Mouse (Mus musculus): ENCODE measurements around the gene Fam120b.
A peak's percentile ranks its signal among the peaks of the same experiment; 100 is the strongest.

The Fam120b gene

DNA sequence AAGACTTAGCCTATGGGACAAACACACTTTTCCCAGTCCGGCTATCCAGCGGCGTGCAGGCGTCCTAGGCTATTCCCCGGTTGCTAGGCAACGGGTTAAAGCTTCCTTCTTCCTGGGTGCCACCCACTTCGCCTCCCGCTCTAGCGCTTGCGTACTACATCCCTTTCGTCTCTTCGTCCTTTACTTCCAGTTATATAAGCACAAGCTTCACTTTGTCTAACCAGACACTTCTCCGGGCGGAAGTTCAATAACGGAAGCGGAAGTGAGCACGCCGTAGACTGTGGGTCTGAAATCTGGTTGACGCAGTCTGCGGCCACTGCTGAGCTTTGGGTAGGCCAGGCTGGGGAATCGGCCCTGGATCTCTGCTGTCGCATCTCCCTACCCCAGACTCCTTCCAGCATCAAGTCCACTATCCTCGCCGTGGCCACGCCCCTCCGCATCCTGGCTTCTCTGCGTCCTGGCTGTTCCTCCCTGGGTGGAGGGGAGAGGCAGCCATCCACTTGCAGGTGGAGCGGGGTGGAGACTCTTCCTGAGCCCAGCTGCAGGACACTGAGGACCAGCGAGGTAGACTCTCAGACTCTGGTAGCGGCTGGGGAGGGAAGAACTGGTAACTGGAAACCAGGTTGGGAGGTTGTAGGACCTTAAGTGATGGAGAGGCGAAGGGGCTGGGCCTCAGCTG, at the start of gene Fam120b:
TSS of gene Fam120b (plus strand) at position 206 of the 679 bp plus-strand sequence.
- peak; percentile 85 to 87 for DNase-seq

DNA sequence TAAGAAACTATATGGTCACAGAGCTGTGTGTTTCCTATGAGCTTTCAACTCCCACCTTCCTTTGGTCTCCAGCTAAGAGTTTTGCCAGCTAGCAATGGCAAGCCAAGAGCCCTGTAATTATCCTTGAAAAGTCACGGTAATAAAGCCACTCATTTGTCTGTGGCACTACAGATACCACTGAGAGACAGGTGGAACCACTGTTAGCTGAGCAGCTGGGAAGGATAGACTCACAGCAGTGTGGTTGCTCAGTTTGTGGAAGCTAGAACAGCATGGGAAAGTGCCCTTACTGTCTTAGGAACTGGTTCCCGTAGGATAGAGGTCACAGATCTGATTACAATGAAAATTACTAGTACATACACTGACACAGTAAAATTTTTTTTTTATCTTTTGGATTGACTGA, 45.9 kb upstream of the Fam120b start:
- no peak for DNase-seq

DNA sequence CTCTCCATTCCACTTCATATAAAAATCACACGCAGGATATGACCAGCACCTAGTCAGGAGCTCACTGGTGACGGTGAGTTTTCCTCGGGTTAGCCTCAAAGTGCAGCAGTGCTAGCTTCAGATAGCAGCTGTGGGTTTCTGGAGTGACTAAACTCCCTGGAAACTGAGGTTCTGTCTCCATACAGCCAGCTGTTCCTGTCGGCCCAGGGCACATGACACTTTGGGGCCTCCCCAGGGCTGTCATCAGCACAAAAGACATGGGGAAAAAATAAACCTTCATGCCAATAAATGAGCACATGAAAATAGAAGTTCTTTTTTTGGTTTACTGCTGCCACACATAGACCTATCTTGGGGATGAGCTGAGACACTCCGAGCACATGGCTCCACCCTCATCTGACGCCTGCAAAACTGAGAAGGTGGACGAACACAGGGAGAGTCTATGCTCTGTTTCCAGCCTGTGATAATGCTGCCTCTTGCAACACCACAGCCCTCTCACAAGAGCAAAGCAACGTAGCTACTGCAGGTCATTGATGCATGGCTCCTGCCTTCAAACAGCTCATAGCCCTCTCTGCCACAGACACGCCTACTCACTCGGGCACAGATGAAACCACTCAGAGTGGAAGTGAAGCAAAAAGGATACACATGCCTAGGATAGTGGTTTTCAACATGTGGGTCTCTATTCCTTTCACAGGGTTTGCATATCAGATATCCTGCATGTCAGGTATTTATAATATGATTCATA, 43.0 kb upstream of the Fam120b start:
- peak; percentile 65 to 70 for DNase-seq

DNA sequence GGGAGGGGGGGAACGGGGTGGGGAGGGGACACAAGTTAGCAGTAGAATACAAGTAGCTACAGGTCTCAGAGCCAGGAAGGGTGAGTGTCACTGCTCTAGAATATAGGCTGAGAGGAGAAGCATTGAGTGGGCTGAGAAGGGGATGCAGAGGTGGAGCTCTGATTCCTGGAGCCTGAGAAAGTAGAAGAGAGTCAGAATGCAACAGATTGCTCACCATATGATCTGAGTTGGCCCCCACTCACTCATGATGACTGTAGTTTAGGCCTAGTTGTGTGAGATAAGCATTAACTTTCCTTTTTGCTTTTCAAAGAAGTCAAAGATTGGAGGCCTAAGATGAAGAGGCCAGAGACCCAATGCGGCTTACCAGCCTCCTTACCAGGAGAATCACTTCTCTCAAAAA, 42.0 kb upstream of the Fam120b start:
- no peak for DNase-seq

DNA sequence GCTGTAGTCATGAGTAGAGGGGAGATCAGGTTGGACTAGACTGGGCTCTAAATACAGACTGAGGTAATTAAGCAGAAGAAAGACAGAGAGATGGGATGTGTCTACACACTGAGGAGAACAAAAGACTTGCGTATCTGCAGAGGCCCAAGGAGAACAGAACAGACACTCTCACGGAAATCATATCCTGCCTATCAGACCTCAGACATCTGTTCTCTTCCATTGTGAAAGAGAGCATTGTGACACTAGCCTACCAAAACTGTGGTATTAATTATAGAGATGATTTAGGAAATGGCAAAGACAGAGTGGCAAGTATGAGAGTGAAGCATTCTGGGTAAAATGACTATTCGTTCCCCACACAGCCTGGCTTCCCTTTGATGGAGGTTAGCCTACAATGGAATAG, 40.9 kb upstream of the Fam120b start:
- no peak for DNase-seq

DNA sequence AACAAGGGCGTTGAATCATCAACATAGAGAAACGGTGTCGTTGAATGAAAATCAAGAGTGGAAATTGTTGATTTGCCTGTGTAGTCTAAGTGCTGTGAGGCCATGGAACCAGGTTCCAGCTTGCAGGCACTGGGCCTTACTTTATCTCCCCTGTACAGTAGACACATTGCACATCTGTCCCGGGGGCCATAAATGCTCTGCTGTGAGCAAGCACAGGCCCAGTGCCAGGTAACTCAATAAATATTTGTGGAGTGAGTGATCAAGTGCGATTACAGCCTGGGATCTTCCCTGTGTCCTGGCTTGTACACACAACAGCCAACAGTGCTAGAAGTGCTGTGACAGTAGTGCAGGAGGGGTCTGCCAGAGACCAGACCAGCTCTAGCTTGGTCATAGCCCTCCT, 39.5 kb upstream of the Fam120b start:
- no peak for DNase-seq

DNA sequence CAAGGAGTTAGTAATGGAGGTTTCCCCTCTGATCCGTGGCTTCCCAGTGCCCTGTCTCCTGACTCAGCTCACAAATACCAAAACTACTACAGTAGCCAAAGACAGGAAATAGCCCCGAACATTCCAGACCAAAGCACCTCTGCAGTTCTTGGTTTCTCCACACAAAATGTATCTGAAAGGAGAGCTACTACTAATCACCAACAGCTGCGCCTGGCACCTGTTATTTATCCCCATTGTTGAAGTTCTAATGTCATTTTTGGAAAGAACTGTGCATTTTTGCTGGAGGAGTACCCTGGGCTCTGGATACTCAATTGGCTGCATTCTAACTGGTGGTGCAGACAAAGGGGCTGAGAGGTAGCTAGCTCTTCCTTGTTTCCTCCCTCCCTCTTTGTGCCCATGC, 38.9 kb upstream of the Fam120b start:
- no peak for DNase-seq

DNA sequence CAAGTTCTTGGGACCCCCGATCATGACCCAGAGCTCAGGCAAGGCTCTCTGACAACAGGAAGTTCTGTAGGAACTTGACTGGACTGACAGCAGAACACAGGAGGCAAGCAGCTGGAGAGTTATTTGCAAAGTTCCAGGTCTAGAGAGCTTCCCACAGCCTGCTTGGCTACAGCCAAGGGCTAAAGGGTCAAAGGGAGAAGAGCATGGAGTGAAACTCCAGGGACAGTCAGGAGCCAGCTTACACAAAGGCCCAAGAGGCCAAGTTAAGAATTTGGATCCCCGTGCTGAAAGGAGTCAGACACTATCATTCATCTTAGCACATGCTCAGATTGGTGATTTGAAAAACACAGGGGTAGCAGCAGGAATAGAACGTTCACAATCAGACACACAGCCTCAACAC, 32.3 kb upstream of the Fam120b start:
- DNase-seq, result no peak

DNA sequence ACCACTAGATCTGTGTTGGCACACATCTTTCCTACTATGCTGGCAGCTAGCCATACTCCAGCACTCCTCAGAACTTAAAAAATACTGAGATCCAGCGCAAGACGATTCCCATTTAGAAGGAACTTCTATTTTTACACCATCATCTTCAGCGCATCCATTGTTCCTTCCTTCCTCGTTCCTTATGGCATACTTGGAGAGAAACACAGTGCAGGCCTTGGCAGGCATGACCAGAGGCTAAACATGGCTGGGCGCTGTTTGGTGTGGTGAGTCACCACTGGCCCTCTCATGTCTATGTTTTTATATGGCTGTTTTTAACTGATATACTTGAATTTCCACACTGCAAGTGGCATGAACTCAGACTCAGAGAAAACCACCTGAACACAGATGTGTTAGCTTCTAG, 30.4 kb upstream of the Fam120b start:
- DNase-seq, result no peak

DNA sequence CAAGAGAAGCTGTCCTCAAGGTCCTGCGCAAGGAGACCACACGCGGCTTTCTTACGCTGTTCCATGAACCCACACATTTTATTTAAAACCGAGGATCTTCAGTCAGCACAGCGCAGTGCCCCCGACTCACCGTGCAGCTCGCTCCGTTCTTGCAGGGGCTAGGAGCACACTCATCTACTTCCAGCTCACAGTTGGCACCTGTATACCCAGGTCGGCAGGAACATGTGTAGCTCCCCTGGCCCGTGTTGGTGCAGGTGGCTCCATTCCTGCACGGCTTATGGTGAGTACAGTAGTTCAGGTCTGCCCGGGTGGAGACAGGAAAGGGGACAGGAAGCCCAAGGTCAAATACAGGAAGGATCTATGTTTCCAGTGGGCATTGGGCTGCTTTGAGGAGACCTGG, 25.6 kb upstream of the Fam120b start:
- no peak for DNase-seq

DNA sequence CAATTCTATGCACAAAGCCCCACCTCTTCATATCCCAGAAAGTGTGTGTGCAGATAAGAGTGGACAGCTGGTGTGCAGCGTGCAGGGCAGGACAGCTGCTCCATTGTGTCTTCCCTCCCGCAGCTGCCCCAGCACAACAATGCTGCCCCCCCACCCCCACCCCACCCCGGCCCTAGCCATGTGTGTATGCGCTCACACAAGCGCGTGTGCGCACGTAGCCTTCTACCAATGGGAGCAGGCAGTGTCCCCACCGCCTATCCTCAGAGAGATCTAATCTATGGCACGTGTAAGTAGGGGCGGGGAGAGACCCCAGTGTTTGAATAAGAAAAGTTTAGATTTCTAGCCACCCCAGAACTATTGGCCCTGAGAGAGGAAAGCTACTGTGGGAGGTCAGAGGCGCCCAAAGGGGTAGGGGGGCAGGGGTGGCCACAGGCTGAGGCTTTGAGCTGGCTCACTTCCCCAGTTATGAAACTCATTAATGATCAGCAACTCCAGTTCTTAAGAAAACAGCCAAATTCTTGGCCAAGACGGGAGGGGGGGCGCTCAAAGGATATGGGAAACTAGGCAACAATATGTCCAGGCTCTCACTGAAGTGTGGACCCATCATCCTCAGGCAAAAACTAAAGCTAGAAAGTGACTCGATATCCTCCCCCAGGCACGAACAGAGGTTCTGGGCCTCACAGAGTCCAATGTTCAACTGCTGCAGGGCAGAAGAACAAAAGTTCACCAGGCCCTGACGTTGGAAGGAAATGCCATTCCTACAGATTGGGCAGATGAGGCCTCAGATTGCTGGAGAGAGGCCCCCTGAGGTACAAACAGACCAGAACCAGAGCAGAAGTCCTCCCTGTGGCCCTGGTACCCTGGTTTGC, 23.8 kb upstream of the Fam120b start:
- no peak for DNase-seq

DNA sequence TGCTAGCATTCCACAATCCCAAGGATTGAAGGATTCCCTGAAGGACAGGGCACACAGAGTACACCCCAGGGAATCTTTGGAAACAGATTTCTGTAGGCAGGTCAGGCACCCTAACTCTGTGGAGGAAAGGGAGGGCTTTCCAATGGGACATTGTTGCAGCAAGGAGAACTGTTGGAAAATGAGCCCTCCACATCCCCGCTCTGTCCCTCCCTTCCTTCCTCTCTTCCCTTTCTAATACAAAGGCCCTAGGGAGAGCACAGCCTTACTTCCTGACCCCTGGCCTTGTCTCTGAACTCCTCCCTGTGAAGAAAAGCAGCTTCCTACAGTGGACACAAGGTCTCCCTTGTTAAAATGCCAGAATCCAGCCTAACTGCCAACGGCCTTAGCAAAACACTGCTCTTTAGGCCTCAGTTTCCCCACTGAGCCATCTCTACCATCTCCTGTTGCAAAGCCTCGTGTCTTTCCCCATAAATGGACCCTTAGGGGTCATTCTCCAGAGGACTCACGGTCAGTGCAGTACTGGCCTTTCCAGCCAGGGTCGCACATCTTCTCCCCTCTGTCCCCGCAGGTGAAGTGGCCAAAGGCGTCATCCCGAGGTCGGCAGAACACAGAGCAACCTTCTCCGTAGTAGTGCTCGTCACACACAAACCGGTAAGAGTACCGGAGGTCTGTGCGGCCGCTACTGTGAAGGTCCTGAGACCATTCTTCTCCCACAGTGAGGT, 22.9 kb upstream of the Fam120b start:
- DNase-seq, result no peak

DNA sequence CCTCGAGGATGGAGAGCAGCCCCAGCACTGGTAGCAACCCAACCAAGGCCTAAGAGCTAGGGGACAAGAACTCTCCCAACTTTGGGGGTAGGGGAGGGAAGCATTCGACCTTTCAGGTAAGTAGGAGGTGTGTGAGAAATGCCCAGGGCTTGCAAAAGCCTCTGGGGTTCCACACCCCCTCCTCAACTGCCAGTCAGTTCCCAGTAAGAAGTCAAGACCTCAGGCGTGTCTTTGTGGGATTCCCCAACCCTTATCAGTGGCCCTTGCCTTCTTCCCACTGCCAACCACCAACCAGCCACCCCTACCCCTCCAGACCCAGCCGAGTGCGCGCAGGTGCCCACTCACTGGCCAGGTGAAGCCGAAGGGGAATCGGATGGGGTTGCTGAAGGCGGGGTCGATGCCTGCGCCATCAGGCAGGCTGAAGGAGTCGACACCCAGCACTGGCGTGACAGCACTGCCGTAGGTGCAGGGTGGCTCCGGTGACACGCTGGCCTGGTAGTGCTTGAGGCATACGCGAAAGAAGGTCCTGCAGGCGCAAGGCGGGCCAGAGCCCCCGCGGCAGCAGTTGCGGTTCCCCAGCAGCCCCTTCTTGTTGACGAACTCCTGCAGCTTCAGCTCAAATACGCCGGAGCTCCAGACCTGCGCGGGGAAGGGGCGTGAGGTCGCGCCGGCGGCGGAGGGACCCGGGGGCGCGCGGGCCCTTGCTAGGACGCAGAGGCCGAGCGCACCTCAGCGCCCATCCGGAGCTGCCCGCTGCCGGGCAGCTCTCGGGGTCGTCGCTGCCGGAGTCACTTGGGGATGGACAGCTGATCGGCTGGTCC, 21.5 kb upstream of the Fam120b start:
- peak; percentile 30 to 45 for DNase-seq

DNA sequence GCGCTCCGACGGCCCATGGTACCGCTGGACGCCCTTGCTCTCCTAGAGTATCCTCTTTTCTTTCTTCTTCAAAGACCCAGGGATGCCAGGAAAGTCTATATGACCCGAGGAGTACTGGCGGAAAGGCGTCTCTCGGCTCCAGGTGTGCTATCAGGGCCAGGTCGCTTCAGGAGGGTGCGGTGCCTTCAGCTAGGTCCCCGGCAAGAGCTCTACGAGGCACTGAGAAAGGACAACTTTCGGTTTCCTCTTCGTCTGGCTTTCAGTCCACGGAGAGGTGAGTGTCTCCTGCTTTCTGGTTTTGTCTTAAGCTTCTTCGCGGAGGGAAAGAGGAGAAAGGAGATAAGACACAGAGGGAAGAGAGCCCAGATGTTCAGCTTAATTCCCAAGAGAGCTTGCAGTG, 20.8 kb upstream of the Fam120b start:
- DNase-seq, result peak; percentile 46 to 55

DNA sequence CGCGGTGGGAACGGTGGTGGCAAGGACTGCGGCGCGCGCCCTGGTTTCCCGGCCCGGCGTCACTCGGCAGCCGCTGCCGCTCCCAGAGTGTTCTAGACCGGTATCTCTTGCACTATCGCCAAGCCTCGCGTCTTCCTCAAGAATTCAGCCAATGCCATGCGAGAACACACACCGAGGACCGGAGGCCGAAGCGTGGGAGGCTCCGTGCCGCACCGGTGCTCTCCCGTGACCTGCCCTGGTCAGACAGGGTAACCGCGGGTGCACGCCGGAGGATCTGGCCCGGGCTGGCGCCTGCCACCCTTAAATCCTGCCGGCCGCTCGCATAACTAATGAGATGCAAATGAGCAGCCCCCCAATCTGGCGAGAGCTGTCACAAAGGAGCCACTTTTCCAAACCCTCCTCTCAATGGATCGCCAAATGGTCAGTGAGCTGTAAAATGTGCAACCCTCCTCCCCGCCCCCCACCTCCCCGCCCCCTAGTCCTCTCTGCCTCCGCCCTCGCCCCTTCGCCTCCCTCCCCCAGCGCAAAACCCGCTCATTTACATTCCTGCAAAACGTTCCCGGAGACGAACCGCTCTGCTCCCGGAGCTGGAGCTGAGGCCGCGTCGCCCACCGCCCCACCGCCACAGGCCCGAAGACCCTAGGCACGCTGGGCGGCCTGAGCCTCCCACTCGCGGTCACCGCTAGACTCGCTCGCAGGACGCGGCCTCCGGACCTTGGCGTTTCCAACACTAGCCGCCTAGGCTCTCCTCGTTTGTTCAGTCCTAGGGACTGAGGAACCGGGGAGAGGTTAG, 20.1 kb upstream of the Fam120b start:
- DNase-seq, result peak; percentile 51 to 58

DNA sequence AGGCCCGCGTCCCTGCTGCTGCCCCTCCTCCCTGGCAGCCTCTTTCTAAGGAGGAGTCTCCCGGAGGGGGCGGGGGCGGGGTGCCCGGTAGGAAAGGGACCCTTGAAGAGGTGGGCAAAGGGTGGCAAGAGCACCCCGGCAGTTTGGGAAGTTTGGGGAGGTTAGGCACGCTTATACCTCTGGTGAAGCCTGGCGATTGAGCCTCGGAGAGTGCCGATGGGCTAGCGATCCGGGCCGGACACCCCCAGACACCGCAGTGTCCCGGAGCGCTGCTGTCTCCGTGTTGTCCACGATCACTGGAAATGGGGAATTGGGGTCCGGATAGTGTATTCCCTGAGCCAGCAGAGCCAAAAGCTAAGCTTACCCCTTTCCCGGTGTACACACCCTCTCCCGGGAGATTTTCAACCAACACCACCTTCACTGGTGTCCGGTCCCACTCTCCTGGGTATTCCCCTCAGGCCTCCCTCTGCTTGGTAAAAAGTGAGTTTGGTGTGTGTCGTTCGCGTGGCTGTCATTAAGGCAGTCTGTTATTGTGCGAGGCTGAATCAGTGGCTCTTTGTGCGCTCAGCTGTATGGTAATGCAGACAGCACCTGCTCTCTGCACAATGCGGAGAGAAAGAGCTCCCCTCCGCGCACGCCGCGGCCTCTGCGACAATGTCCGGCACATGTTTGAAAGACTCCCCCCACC, 19.4 kb upstream of the Fam120b start, which contains the start of gene Dll1:
TSS of gene Dll1 (minus strand) at position 379 of the 688 bp plus-strand sequence.
- peak; percentile 31 to 35 for DNase-seq

DNA sequence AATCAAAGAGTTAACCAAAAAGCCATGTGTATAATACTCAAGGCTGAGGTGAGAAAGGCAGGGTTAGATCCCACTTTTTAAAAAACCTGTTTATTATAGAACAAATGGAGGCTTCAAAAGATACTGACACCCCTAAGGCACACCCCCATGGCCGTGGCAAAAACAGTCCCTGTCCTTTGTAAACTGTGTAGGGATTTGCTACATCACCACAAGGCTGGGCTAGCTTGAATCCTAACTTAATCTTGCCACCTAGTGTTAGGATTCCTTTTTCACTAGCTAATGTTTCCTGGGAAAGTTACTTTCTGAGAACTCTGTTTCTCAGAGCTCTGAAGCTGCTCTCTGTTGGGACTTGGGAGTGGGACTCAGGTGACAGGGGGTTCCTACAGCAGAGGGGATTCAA, 18.1 kb upstream of the Fam120b start:
- no peak for DNase-seq

DNA sequence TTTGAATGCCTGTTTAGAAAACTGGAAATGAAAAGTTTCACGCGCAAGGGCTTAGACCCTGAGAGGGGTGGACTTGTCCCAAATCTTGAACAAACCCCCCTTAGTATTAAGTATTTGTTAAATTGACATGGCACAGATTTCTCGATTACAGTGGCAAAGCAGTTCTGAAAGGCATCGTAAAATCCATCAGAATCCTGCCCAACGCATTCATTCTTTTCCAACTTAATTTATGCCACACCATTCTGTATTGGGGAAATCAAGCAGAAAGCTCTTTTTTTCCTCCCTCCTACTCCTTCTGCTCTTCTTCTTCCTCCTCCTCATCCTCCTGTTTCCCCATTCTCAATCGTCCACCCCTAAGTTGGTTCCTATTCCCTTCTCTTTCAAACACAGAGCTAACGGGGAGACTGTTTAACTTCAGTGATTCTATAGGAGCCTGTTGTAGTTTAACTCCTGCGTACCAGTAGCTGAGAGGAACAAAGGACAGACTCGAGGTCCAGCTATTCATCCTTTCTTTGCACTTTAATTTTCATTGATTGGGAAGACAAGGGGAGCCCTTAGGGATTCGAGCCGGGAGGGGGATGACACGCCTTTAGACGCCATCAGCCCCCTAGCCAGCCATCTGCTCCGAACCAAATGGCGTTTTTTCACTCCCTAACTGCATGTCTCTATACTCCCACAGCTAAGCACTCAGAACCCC, 17.4 kb upstream of the Fam120b start:
- no peak for DNase-seq

DNA sequence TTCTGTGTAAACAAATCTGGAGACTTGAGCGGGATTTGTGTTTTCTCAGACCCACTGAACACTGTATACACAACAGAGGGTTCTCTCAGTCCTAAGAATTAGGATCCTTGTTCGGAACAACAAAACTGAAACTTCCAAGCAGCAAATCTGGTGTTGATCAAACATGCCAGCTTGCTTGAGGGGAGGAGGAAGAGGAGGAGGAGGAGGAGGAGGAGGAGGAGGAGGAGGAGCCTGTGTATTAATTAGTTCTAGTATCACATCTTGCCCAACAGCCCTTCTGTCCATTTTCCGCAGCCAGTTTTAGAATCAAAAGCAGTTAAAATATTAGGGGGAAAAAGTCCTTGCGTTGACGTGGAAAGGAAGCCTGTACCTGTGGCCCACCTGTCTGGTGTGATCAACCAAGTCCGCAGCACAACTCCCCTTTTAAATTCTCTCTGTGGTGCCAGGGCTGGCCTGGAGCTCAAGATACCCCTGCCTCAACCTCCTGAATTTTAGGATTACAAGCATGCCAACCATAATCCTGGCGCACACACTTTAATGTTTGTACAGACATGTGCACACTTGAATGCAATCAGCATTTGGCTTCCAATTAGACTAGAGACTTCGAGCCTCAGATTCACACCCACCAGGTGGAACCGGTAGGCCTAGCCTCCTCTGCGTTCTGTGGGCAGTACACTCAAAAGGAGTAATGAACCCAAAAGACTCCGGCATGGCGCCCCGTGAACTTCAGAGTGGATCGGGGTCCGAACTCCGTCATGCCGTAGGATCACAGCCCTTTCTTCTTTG, 16.1 kb upstream of the Fam120b start:
- DNase-seq, result peak in 1 of 2 experiments; percentile 15
